Mouse (Mus musculus) ES-E14 (cell line): ENCODE results near the gene Kynu. TPM values are rescaled to one million over a fixed set of nuclear protein-coding genes. Genes with fewer than 3 reads are reported as not detected.
A peak's percentile ranks its signal among the peaks of the same experiment; 100 is the strongest.

Experiments used
- DNase-seq: peaks from one replicate; pipeline ENCODE4 v3.0.0-alpha.2; 2013; ENCODE audit warnings: low read depth, low spot score
- H3K27ac ChIP-seq: 2 replicates; pipeline ENCODE4 v1.5.1; 2012; ENCODE audit warnings: low read depth, mild to moderate bottlenecking, low read length, moderate library complexity, mixed read lengths; ENCODE audit not compliant: poor library complexity, insufficient read depth, severe bottlenecking
- H3K36me3 ChIP-seq: 2 replicates; pipeline ENCODE4 v1.6.1; 2012; ENCODE audit warnings: mild to moderate bottlenecking, low read length, moderate library complexity, mixed read lengths; ENCODE audit not compliant: control insufficient read depth, poor library complexity, insufficient read depth, severe bottlenecking
- H3K4me1 ChIP-seq, 2 experiments: fragments of 150-350 bp in 1 of 2; sonication (generic) in 1 of 2; 2 replicates each; pipeline ENCODE4 v1.6.1; 2012; ENCODE audit warnings: low read length in 2 of 2, mild to moderate bottlenecking in 1 of 2, mixed read lengths in 1 of 2; ENCODE audit not compliant: control insufficient read depth in 2 of 2, insufficient read depth in 2 of 2, poor library complexity in 1 of 2
- H3K4me3 ChIP-seq, 2 experiments: fragments of 150-350 bp in 1 of 2; sonication (generic) in 1 of 2; 2 replicates each; pipeline ENCODE4 v1.5.1; 2012; ENCODE audit warnings: low read length in 2 of 2, low read depth in 1 of 2, mild to moderate bottlenecking in 1 of 2, mixed read lengths in 1 of 2; ENCODE audit not compliant: insufficient read depth in 1 of 2, poor library complexity in 1 of 2, severe bottlenecking in 1 of 2
- H3K9ac ChIP-seq: 2 replicates; pipeline ENCODE4 v1.6.1; 2012; ENCODE audit warnings: low read depth, mild to moderate bottlenecking, low read length, mixed read lengths; ENCODE audit not compliant: poor library complexity, insufficient read depth, severe bottlenecking
- H3K9me3 ChIP-seq: fragments of 150-350 bp; sonication (generic); 2 replicates; pipeline ENCODE4 v1.6.1; 2012; ENCODE audit warnings: low read depth, mild to moderate bottlenecking, low read length; ENCODE audit not compliant: control insufficient read depth, insufficient read depth
- CHD2 ChIP-seq: IDR thresholded peaks from 2 replicates; pipeline ENCODE4 v1.6.1; 2014; ENCODE audit warnings: mild to moderate bottlenecking, low read depth, low read length, inconsistent platforms
- HCFC1 ChIP-seq: IDR thresholded peaks from 2 replicates; pipeline ENCODE4 v1.6.1; 2012; ENCODE audit warnings: low read length, inconsistent platforms, borderline replicate concordance; ENCODE audit not compliant: insufficient read depth
- MAFK ChIP-seq: IDR thresholded peaks from 2 replicates; pipeline ENCODE4 v1.6.1; 2014; ENCODE audit warnings: mild to moderate bottlenecking, low read depth, low read length, inconsistent platforms; ENCODE audit not compliant: insufficient read depth
- ZC3H11A ChIP-seq: IDR thresholded peaks from 2 replicates; pipeline ENCODE4 v1.6.1; 2012; ENCODE audit warnings: low read depth, mild to moderate bottlenecking, inconsistent platforms, low read length, borderline replicate concordance
- ZNF384 ChIP-seq: IDR thresholded peaks from 2 replicates; pipeline ENCODE4 v1.6.1; 2012; ENCODE audit warnings: low read depth, low read length, inconsistent platforms
- in situ Hi-C, 2 experiments: fragments of 600-800 bp; cut with MboI; formaldehyde crosslinking; loops; one replicate each; pipeline ENCODE4 v1.15.1; 2025; ENCODE audit warnings: low sequenced_read_pairs in 2 of 2, inconsistent platforms in 1 of 2; ENCODE audit not compliant: unreplicated experiment in 2 of 2
- total RNA-seq: library from RNA; depleted of rRNA; stranded (reverse); fragments of 300-350 nt; gene quantifications from 2 replicates; pipeline ENCODE4 v1.2.3, GENCODE M21; 2012

The Kynu gene
- total RNA-seq, 1 experiment: 0.45 TPM

DNA sequence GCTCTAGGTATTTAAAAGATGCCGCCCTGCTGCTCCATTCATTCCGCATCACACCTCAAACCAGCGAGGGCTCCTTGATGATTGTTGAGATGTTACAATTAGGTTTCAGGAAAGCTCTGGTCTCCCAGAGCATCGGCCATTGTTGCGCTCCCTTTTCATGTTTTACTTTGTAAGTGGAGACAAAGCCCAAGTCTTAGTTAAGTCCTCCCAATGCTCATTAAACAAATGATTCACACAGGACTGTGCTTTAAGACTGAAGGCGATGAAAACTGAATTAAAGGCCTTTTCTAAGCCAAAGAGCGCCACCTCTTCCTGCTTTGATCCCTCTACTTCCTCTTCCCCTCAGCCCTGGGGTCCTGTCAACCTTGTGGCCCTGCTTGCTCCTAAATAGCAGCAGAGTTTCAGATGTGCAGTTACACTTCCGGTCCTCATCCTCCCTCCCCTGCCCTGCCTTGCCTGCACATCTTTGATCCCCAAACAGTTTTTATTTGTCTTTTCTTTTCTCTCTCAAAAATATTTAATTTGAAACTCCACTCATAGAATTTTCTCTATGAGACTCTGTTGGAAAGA lies 28.2 kb downstream of the Kynu start:
- in situ Hi-C loops: no loop called here
- no peaks in the 10 kb centered on the region for H3K9me3 ChIP-seq
- no peak for DNase-seq
- no peaks in the 10 kb centered on the region for H3K36me3 ChIP-seq
- peaks cover 0 to 2% of the 10 kb centered on the region in 2 experiments; a peak in 1 of 4 replicates for H3K4me1 ChIP-seq
- no peak overlapping the region for H3K27ac ChIP-seq
- TF ChIP-seq HCFC1 (no peak), CHD2 (no peak), ZC3H11A (no peak), MAFK (no peak), ZNF384 (no peak)
- H3K9ac ChIP-seq: no peak overlapping the region
- H3K4me3 ChIP-seq: no peak overlapping the region

DNA sequence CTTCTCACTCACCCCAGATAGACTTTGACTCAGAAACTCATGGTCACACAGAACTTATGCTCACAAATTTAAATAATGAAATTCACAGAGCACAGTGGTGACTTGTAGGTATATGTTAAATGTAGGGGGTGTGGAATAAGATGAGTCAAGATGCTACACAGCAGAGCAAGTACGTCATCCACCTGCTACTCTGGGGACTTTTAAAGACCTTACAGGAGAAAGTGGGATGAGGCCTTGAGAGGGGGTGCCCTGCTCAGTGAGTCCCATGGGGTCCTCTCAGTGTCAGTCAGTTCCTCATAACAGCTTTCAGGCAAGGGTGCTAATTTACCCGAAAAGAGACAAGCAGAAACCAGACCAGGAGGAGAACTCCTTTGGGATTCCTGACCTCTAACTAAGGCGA lies 30.4 kb downstream of the Kynu start:
- in situ Hi-C loops: no loop called here
- H3K27ac ChIP-seq: no peak overlapping the region
- no peaks in the 10 kb centered on the region for H3K9me3 ChIP-seq
- no peak for DNase-seq
- H3K4me3 ChIP-seq: no peak overlapping the region
- H3K4me1 ChIP-seq: peaks cover 0 to 2% of the 10 kb centered on the region in 2 experiments; a peak in 1 of 4 replicates
- H3K9ac ChIP-seq: no peak overlapping the region
- TF ChIP-seq ZNF384 (no peak), ZC3H11A (no peak), HCFC1 (no peak), CHD2 (no peak), MAFK (no peak)
- no peaks in the 10 kb centered on the region for H3K36me3 ChIP-seq

DNA sequence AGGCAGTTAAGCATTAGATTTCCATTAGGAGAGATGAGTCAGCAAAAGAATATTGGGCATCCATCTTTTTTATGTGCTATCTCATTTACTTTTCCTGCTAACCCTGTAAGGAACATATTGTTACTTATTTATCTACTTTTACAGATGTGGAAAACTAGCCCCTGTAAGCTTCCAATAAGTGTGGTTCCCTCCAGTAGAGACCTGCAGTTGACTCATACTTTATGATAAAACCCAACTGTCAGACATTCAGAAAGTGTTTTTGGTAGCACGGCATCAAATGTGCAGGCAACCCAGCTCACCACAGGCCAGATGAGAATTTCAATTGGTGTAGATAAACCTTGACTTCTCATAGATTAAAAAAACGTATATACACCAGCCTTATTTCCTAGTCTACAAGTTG lies 32.7 kb downstream of the Kynu start:
- Histone ChIP-seq H3K9ac (no peak overlapping the region), H3K4me1 (peaks cover 0 to 2% of the 10 kb centered on the region in 2 experiments; a peak in 1 of 4 replicates), H3K36me3 (no peaks in the 10 kb centered on the region), H3K27ac (no peak overlapping the region), H3K4me3 (no peak overlapping the region), H3K9me3 (no peaks in the 10 kb centered on the region)
- DNase-seq: no peak
- in situ Hi-C loops: no loop called here
- TF ChIP-seq ZC3H11A (no peak), MAFK (no peak), HCFC1 (no peak), ZNF384 (no peak), CHD2 (no peak)

DNA sequence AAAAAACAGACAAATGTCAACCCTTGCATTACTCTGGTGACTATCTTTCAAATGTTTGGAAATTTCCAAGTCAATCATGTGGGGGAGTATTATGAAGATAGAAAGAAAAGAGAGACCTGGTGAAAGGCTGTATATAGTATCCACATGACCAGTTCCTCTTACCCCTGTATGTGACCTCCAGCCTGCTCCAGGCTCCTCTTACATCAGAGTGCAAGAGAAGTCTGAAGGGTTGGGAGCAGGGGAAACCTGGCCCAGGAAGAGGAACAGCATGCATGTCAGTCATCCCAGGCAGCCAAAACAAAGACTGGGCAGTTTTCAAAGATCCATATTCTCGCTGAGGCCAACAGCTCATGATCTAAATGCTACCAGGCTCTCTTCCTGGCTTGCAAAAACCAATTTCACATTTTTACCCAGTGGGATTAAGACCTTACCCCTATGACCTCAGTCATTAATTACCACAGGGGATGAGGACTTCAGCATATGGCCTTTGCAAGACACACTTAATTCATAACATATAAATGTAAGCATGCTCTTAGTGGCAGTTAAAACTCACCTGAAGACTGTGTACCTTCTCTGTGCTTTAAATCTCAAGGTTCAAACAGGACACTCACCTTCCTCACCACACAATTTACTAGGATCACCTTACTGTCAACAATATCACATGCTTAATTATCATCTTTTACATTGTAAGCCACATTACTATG lies 37.0 kb downstream of the Kynu start:
- Histone ChIP-seq H3K9ac (no peak overlapping the region), H3K27ac (no peak overlapping the region), H3K9me3 (no peaks in the 10 kb centered on the region), H3K36me3 (no peaks in the 10 kb centered on the region), H3K4me3 (no peak overlapping the region), H3K4me1 (no peaks in the 10 kb centered on the region)
- DNase-seq: no peak
- in situ Hi-C loops: no loop called here
- TF ChIP-seq HCFC1 (no peak), CHD2 (no peak), ZC3H11A (no peak), MAFK (no peak), ZNF384 (no peak)

DNA sequence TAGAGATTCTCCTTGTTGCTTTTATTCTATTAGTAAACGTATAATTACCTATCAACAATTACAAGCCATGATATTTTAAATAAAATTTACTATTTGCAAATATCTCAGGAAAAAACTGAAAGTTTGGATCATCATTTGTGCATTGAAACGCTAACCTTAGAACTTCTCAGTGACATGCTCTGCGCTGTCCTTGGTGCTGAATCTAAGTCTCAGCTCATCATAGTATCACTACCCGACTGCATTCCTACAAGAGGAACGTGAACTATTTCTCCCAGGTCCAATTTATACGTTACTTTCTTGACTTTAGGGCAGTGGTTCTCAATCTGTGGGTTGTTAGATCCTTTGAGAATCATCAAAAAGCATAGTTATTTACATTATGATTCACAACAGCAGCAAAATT lies 58.4 kb downstream of the Kynu start:
- in situ Hi-C loops: no loop called here
- Histone ChIP-seq H3K9ac (no peak overlapping the region), H3K9me3 (no peaks in the 10 kb centered on the region), H3K4me1 (no peaks in the 10 kb centered on the region), H3K4me3 (no peak overlapping the region), H3K36me3 (no peaks in the 10 kb centered on the region), H3K27ac (no peak overlapping the region)
- DNase-seq: peak; percentile 72
- TF ChIP-seq CHD2 (no peak), MAFK (no peak), HCFC1 (no peak), ZNF384 (no peak), ZC3H11A (no peak)
